Mouse (Mus musculus): ENCODE results near the gene Srrm2.
"Not testable (repeated sequence)": the region's sequence is repeated elsewhere in the genome, so short reads cannot be mapped to it uniquely, and the experiment has no call there.

Gene Srrm2

GRCm38 (mm10) chr17:23770493-23770892 lies 19.8 kb upstream of the Srrm2 start:
- DNase-seq: no peak

DNA sequence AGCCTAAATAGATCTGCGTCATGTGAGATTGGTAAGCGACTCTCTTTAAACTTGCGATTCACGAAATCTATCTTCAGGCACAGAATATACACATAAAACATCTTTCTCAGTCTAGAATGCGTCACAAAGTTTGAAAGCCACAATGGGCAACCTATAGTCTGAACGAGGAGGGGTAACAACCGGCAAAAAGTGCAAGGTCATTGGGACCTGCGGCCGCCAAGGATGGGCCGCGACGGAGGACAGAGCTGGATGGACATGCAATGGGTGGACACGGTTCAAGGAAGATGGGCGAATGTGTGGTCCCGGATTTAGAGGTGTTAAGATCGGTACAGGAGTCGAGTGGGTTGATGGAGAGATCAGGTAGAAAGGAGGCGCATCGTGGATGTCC lies 19.4 kb upstream of the Srrm2 start:
- peak; percentile 53 for DNase-seq

GRCm38 (mm10) chr17:23771284-23772218 lies 18.8 kb upstream of the Srrm2 start, which contains the start of gene Flywch1:
Flywch1 (minus strand) TSS chr17:23771602.
- peak; percentile 99 for DNase-seq

DNA sequence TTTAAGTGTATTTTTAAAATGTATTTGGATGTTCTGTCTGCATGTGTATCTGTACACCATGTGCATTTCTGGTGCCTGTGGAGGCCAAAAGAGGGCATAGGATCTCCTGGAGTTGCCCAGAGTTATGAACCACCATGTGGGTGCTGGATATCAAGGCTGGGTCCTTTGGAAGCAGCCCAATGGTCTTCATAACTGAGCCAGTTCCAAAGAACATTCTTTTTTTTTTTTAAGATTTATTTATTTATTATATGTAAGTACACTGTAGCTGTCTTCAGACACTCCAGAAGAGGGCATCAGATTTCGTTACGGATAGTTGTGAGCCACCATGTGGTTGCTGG lies 18.1 kb upstream of the Srrm2 start:
- not testable (repeated sequence) for DNase-seq

DNA sequence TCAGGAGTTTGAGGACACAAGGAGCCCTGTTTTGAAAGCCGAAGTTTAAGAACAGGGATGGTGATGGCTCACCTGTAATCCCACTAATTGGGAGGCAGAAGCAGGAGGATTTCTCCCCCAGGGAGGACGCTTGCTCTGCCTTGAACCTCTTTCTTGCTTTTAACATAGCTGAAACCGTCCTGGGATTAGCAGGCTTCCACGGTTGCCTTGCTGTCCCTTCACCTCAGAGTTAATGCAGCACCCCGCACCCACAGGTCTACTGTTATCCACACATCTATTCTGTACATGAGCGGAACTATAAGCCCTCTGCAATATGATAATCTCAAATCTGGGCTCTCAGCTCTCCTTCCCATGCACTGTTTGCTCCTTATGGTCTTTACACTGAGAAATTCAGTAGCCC lies 16.7 kb upstream of the Srrm2 start:
- DNase-seq: no peak

DNA sequence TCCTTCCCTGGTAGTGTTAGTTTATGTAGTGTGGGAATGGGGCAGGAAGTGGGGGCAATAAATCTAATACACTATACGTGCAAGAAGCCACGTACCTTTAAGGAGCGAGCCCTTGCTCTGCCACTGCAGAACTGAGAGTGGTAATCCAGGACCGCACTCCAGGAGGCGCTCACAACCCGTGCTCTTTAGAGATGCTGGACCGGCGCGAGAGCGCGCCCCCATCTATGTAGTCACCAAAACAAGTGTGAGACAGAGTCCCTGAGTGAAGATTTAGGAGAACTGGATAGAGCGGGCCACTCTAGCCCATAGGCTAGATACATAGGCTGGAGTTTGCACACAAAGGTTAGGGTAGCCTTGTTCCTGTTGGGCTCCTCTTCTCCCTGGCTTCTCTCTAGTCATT lies 16.2 kb upstream of the Srrm2 start:
- DNase-seq: peak; percentile 89

- DNase-seq: no peak
Measured at GRCm38 (mm10) chr17:23776216-23776615, 14.1 kb upstream of the Srrm2 start.

GRCm38 (mm10) chr17:23777141-23777540 lies 13.2 kb upstream of the Srrm2 start:
- no peak for DNase-seq

GRCm38 (mm10) chr17:23778447-23778846 lies 11.9 kb upstream of the Srrm2 start:
- DNase-seq: no peak

DNA sequence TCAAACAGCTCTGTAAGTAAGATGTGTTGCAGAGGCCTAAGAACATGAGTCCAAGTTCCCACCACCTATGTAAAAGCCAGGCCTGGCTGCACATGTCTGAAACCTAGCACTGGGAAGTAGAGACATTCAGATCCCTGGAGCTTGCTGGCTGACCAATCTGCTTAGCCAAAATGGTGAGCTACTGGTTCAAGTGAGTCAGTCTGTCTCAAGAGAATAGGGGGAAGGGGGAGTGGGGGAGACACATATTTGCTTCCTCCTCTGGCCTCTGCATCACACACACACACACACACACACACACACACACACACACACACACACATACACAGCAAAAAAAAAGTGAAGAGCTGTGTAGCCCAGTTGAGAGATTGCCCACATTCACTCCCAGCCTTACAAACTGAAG lies 7.0 kb upstream of the Srrm2 start:
- DNase-seq: no peak

GRCm38 (mm10) chr17:23785561-23786471 lies 4.5 kb upstream of the Srrm2 start, which contains the start of gene Flywch2:
Flywch2 (minus strand) TSS chr17:23786081.
- peak; percentile 89 for DNase-seq

- DNase-seq: peak; percentile 58
Measured at GRCm38 (mm10) chr17:23786510-23786931, 3.8 kb upstream of the Srrm2 start.

- no peak for DNase-seq
Measured at GRCm38 (mm10) chr17:23788973-23789372, 1.4 kb upstream of the Srrm2 start.

GRCm38 (mm10) chr17:23789749-23790268 lies 523 bp upstream of the Srrm2 start:
- peak; percentile 18 for DNase-seq

- no peak for DNase-seq
Measured at GRCm38 (mm10) chr17:23791079-23791357, 686 bp downstream of the Srrm2 start.

DNA sequence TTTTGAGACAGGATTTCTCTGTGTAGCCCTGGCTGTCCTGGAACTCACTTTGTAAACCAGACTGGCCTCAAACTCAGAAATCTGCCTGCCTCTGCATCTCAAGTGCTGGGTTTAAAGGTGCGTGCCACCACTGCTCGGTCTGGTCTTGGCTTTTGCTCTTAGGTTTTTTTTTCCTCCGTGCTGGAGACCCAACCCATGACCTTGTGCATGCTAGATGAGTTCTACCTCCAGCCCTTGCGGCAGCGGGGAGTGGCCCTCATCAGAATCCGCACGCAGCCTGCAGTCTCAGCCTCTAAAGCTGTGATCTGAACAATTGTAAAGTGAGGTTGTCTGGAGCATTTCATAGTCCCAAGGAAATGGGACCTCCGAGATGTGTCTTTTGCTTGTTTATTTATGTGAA lies 5.0 kb downstream of the Srrm2 start:
- no peak for DNase-seq

DNA sequence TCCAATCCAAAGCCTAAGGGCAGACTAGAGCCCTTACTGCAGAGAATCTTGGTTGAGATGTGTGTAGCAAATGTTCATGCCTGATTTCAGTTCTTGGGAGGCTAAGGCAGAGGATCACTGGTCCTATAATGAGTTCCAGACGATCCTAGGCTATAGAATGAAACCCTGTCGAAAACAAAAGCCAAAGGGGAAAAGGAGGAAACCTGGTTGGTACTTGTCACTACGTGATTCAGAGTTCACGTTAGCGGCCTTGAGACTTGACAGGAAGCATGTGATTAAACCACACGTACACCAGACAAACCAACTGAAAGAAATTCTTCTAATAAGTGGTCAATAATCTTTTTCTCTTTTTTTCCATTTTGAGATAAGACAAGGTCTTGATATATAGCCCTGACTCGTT lies 7.0 kb downstream of the Srrm2 start:
- no peak for DNase-seq

GRCm38 (mm10) chr17:23801627-23802026 lies 11.3 kb downstream of the Srrm2 start:
- no peak for DNase-seq

DNA sequence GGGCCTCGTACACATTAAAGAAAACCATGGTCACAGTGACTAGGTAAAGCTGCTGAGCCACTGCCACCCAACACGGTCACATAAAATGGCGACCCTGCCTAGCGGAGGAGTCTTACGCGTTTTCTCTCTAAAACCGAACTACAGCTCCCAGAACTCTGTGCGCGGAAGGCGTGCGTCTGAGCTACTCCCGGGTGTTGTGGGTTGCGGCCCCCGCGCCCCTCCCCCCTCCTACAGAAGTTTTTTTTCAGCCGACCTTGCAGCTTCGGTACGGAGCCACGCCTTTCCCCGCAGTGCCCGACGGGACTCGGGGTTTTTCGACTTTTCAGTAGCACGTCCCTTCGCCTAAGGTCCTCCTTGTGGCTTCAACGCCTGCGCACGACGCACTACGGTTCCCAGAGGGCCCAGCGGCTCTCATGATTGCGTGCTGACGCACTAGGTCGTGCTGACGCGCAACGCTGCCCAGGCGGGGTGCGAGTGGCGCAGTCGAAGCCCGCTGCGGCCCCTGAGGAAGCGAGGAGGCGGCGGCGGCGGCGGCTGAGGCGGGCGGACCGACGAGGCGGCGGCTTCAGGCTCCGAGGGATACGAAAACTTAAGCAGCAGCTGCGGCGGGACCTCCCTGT lies 12.5 kb downstream of the Srrm2 start:
- peak; percentile 100 for DNase-seq

DNA sequence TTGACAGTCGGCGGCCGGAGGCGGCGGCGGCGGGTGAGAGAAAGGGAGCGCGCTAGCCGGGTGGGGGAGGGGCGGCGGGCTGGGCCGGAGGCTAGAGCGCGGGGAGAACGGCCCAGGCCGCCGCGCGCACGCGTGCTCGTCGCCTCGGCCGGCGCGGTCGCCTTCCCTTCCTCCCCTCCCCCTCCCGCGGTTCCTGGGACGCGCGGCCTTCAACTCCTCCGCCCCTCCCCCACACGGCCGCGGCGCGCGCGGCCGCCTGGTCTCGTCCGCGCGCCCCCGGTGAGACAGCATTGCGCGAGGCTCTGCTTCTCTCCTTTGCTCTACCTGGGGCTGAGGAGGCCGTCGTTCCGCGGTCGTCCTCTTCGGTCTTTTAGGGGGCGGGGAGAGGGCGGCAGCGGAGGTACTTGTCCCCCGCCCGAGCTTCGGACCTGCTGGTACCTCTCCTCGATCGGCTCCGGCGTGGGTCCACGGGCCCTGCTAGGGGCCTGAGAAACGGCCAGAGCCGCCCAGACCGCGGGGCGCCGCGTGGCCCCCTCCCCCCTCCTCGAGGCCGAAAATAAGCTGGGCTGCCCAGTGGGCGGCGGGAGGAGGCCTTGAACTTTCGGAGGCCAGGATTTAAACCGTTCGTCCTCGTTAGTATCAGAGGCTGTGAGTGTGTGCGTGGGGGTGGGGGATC lies 13.2 kb downstream of the Srrm2 start:
- peak; percentile 95 for DNase-seq

DNA sequence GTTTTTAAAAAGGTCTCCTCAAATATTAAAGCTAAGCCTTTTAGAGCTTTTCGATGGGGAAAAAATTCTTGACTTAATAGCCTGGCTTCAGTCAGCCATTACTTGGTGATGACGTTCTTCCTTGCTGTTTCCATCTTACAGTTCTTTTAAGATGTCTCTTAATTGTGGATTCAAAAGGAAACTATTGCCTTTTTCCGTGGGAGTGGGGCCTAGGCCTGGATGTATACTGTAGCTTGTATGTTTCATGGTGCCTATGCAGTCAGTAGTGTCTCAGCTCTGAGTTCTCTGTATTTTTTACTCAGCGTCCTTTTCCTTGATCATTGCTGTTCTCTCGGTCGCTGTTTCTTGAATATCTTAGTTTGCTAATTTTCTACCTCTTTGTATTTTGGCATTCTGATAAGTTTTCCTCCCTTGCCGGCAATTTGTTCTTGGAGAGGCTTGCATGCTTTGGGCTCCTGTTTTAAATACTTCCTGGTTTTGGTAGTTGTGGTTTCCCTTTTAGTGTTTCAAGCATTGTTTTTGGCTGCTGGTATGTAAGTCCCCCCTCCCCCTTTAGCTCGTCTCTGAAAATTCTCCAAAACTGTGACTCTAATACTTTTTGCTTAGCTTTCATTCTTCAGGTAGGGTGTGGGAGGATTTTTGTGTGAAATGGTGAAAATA lies 14.2 kb downstream of the Srrm2 start:
- no peak for DNase-seq

- no peak for DNase-seq
Measured at GRCm38 (mm10) chr17:23806867-23807266, 16.5 kb downstream of the Srrm2 start.

All from embryo, embryonic 11 days (tissue).